Mouse (Mus musculus) hindbrain, embryonic 12.5 days (tissue): Measurements from ENCODE around the gene Gm5965. TPM values are rescaled to one million over a fixed set of nuclear protein-coding genes. Genes with fewer than 3 reads are reported as not detected.

Experiments
- ATAC-seq: fragments of 200-750 bp; cut with Nextera tagmentation; 2 replicates; pipeline ENCODE4 v1.8.0; 2017; ENCODE audit warnings: moderate TSS enrichment; ENCODE audit not compliant: low FRiP score
- H3K27ac ChIP-seq: fragments of 300-500 bp; sonication (generic); 2 replicates; pipeline ENCODE4 v1.5.1; 2016; ENCODE audit warnings: mild to moderate bottlenecking
- H3K27me3 ChIP-seq: fragments of 300-500 bp; sonication (generic); 2 replicates; pipeline ENCODE4 v1.6.1; 2016; ENCODE audit warnings: mild to moderate bottlenecking
- H3K36me3 ChIP-seq: fragments of 300-500 bp; sonication (generic); 2 replicates; pipeline ENCODE4 v1.6.1; 2016; ENCODE audit warnings: mild to moderate bottlenecking
- H3K4me1 ChIP-seq: fragments of 300-500 bp; sonication (generic); 2 replicates; pipeline ENCODE4 v1.6.1; 2016
- H3K4me2 ChIP-seq: fragments of 300-500 bp; sonication (generic); replicated peaks from 2 replicates; pipeline ENCODE4 v1.6.1; 2016; ENCODE audit warnings: mild to moderate bottlenecking
- H3K4me3 ChIP-seq: fragments of 300-500 bp; sonication (generic); 2 replicates; pipeline ENCODE4 v1.5.1; 2016; ENCODE audit warnings: mild to moderate bottlenecking
- H3K9ac ChIP-seq: fragments of 300-500 bp; sonication (generic); 2 replicates; pipeline ENCODE4 v1.6.1; 2016; ENCODE audit warnings: mild to moderate bottlenecking, moderate library complexity
- H3K9me3 ChIP-seq: fragments of 300-500 bp; sonication (generic); replicated peaks from 2 replicates; pipeline ENCODE4 v1.6.1; 2016; ENCODE audit warnings: mild to moderate bottlenecking
- WGBS: fragments of 180-500 bp; shearing (Covaris S2); methylation state at CpG from one replicate; pipeline ENCODE4 v1.1.7; 2016; 5-methylcytosine and 5-hydroxymethylcytosine counted together
- polyA plus RNA-seq: library from polyadenylated mRNA; unstranded; fragments of >200 nt; fragmentation: Nextera tagmentation; extraction: Ambion mirVana; gene quantifications from 2 replicates; pipeline ENCODE4 v1.2.1, GENCODE M21; 2016

Gm5965 gene
- polyA plus RNA-seq, 1 experiment from 2014 or later: not detected

DNA sequence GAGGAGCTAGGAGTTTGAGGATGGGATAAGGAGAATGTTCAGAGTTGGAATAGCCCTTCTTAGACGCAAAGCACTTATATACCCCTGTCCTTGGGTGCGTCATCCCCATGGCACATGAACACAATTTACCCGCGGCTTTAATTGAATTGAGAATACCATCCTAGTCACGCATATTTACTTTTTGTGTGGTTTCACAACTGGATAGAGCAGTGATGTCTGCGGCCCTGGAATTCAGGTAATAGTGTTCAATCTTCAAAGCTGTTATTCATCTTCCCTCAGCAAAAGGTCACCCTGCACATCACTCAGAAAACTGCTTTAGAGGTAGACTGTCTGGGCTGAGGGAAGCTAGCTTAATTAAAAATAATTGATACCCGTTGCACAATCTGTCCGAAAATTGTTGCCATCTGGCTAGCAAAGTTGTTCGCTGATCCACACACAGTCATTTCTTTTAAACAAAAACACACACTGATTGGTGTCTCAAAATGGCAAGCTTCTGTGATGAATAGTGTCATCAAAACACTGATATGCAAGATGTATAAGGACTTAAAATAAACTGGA lies 48.5 kb downstream of the Gm5965 start, which contains the start of gene Krtap14:
Krtap14 (minus strand) TSS at position 51 of the 558 bp plus-strand sequence.
- Histone ChIP-seq H3K9ac (no peak within 1 kb of the TSS), H3K27me3 (no peaks in the 10 kb centered on the region), H3K27ac (no peak within 1 kb of the TSS), H3K4me1 (no peaks in the 10 kb centered on the region), H3K4me2 (no peak within 1 kb of the TSS), H3K4me3 (no peak within 1 kb of the TSS), H3K9me3 (no peaks in the 10 kb centered on the region), H3K36me3 (no peaks in the 10 kb centered on the region)
- ATAC-seq: no peak
- 76% methylated on average over 9 of the region's 9 CpGs for WGBS

DNA sequence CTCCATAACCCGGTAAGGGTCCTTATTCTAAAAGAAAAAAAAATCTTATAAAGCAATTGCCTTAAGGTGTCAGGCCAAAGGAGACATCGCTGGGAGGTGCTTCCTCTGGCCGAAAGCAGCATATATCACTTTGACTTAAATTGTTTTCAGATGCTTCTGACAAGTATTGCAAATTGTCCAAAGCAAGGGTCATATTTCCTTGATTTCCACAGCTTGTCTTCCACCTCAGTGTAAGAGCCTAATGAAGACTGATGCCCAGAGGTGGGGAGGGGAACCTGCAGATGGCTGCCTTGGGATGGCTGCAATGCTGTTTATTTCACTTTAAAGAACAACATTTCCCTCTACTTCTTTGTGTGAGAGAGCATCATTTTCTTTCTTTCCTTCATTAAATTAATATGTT lies 49.3 kb downstream of the Gm5965 start:
- Histone ChIP-seq H3K27me3 (no peaks in the 10 kb centered on the region), H3K9ac (no peak overlapping the region), H3K4me1 (no peaks in the 10 kb centered on the region), H3K4me2 (no peak overlapping the region), H3K36me3 (no peaks in the 10 kb centered on the region), H3K27ac (no peak overlapping the region), H3K9me3 (no peaks in the 10 kb centered on the region), H3K4me3 (no peak overlapping the region)
- ATAC-seq: no peak
- WGBS: 68% methylated on average over 3 of the region's 3 CpGs

Other genes starting within 250 kb of the Gm5965 start
- 1.6 and 2.9 TPM in 2 replicates for gene Cldn8, start 214.7 kb upstream of the Gm5965 start, polyA plus RNA-seq
- not detected in 2 replicates for gene Krtap24-1, start 165.6 kb upstream of the Gm5965 start, polyA plus RNA-seq
- not detected in 2 replicates for gene 2310079G19Rik, start 150.2 kb upstream of the Gm5965 start, polyA plus RNA-seq
- gene Krtap26-1, start 130.1 kb upstream of the Gm5965 start, polyA plus RNA-seq: not detected in 2 replicates
- not detected in 2 replicates for gene Krtap27-1, start 106.2 kb upstream of the Gm5965 start, polyA plus RNA-seq
- gene 2310061N02Rik, start 69.9 kb upstream of the Gm5965 start, polyA plus RNA-seq: not detected in 2 replicates
- not detected in 2 replicates for gene Krtap13-1, start 49.0 kb upstream of the Gm5965 start, polyA plus RNA-seq
- gene Krtap13, start 26.3 kb upstream of the Gm5965 start, polyA plus RNA-seq: not detected in 2 replicates
- not detected in 2 replicates for gene 2310034C09Rik, start 19.0 kb upstream of the Gm5965 start, polyA plus RNA-seq
- gene 2310057N15Rik, start 3.7 kb upstream of the Gm5965 start, polyA plus RNA-seq: not detected in 2 replicates
- not detected in 2 replicates for gene Gm20741, start 34.3 kb downstream of the Gm5965 start, polyA plus RNA-seq
- not detected in 2 replicates for gene Krtap15, start 42.3 kb downstream of the Gm5965 start, polyA plus RNA-seq
- gene Krtap14, start 48.2 kb downstream of the Gm5965 start, polyA plus RNA-seq: not detected in 2 replicates
- gene Krtap19-1, start 91.5 kb downstream of the Gm5965 start, polyA plus RNA-seq: not detected in 2 replicates
- not detected in 2 replicates for gene Krtap19-2, start 96.4 kb downstream of the Gm5965 start, polyA plus RNA-seq
- not detected in 2 replicates for gene Krtap19-3, start 100.1 kb downstream of the Gm5965 start, polyA plus RNA-seq
- gene Krtap19-4, start 107.2 kb downstream of the Gm5965 start, polyA plus RNA-seq: not detected in 2 replicates
- gene Krtap19-5, start 118.6 kb downstream of the Gm5965 start, polyA plus RNA-seq: not detected in 2 replicates
- gene Krtap19-9b, start 154.4 kb downstream of the Gm5965 start, polyA plus RNA-seq: not detected in 2 replicates
- not detected in 2 replicates for gene Krtap16-3, start 185.0 kb downstream of the Gm5965 start, polyA plus RNA-seq
- not detected in 2 replicates for gene Krtap22-2, start 232.9 kb downstream of the Gm5965 start, polyA plus RNA-seq
- gene Gm10229, start 237.4 kb downstream of the Gm5965 start, polyA plus RNA-seq: not detected in 2 replicates